Mouse (Mus musculus): ENCODE results near the gene Bzw1. TPM values are rescaled to one million over a fixed set of nuclear protein-coding genes. Genes with fewer than 3 reads are reported as not detected.

The Bzw1 gene
- polyA plus RNA-seq, 1 experiment from 2014 or later: 314 TPM

DNA sequence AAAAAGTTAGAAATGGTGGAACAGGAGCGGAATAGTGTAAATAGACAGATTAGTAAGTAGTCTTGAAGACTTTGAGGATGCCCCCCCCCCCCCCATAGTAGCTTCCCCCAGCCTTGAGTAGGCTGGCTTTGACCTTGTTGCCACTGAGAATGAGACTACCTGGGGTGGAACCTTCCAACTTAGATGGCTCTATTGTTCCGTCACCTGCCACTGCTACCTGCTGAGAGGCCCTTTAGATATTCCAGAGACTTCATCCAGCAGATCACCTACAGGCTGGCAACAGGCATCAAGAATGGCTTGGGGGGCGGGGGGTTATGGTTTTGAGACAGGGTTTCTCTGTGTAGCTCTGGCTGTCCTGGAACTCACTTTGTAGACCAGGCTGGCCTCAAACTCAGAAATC, 31.9 kb downstream of the Bzw1 start:
- Histone ChIP-seq H3K27ac (replicated peaks) (peak overlapping the region; percentile 99; the same call in 1 of the 2 replicates), H3K27me3 (no peaks in the 10 kb centered on the region), H3K9me3 (no peaks in the 10 kb centered on the region), H3K4me1 (replicated peaks) (peaks cover 22% of the 10 kb centered on the region), H3K9ac (no peak overlapping the region), H3K36me3 (peaks cover 10% of the 10 kb centered on the region), H3K4me3 (no peak overlapping the region), H3K4me2 (peak overlapping the region; percentile 50; the same call in 1 of the 2 replicates)
- 80% methylated on average over 3 of the region's 3 CpGs for WGBS
- no peak for ATAC-seq (ENCODE audit: low FRiP score, low read depth)

DNA sequence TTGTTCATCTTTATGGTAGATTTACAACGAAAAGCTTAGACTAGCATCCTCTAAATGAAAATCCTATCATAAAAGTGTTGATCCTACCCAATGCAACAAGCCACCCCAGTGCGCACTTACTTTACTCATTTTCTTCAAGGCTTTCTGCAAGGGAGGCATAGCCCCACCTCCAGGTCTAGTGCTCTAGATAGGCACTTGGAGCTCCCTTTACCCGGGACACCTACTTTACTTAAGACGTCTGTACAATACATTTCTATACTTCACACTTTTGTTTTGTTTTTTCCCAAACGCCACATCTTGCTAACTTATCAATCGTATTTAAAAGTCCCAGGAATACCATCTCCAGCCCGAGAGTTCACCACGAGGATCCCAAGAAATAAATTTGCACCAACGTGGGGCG, 52.0 kb downstream of the Bzw1 start:
- 14% methylated on average over 10 of the region's 10 CpGs for WGBS
- no peaks in the 10 kb centered on the region for H3K27me3 ChIP-seq
- ATAC-seq (ENCODE audit: low FRiP score, low read depth): no peak

DNA sequence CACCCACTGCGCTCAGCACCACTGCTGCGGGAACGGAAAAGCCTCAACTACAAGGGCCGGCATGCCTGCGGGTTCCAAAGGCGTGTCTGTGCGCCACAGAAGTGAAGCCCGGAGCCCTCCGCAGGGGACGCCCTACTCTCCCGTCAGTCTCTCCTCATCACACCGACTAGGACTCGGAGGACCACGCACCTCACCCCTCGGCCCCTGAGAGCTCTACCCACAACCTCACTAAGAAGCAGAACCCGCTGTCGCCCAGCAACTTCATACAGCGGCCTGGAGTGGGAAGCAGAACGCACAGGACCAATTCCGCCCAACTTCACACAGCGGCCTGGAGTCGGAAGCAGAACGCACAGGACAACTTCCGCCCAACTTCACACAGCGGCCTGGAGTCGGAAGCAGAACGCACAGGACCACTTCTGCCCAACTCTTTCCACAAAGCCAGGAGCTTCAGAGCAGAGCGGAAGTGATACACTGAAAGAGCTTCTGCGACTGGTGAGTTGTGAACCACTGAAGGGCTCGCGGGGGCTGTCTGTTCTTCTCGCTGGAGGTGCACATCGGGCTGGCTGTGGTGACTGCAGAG, 52.5 kb downstream of the Bzw1 start, which contains the start of the genes Nif3l1 and Ppil3:
Gene Nif3l1 (plus strand): TSS at position 9 of the 580 bp plus-strand sequence.
Gene Ppil3 (minus strand): TSS at position 344 of the 580 bp plus-strand sequence.
- H3K27me3 ChIP-seq: no peaks in the 10 kb centered on the region
- ATAC-seq (ENCODE audit: low FRiP score, low read depth): peak; percentile 99

More for the DNA sequence above, 52.0 kb downstream of the Bzw1 start:
- no peaks in the 10 kb centered on the region for H3K9me3 ChIP-seq
- H3K4me1 ChIP-seq (replicated peaks): peaks cover 25% of the 10 kb centered on the region
- peak overlapping the region; percentile 72 for H3K4me3 ChIP-seq
- H3K9ac ChIP-seq: peak overlapping the region; percentile 70
- peaks cover 26% of the 10 kb centered on the region for H3K36me3 ChIP-seq
- peak overlapping the region; percentile 84 for H3K4me2 ChIP-seq
- peak overlapping the region; percentile 88 for H3K27ac ChIP-seq (replicated peaks)

DNA sequence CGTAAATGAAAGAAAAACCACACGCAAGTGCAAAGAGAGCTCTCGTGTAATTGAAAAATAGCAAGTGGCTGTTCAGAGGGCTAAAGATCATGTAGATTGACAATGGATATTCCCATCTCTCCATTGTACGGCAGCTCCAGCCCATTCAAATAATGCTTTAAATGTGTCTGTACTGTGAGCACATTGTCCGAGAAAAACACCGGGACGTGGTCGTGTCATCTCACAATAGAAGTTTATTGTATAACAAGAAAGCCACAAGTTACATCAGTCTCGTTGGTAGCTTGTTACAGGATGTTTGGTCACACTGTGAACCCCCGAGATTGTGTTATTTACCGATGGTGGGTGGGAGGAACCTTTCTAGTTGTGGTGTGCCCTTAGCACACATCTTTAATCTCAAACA, 53.2 kb downstream of the Bzw1 start:
- peak overlapping the region; percentile 84 for H3K4me2 ChIP-seq
- no peak for ATAC-seq (ENCODE audit: low FRiP score, low read depth)
- peak overlapping the region; percentile 72 for H3K4me3 ChIP-seq
- no peaks in the 10 kb centered on the region for H3K27me3 ChIP-seq
- WGBS: 6% methylated on average over 11 of the region's 11 CpGs
- H3K4me1 ChIP-seq (replicated peaks): peaks cover 25% of the 10 kb centered on the region
- peak overlapping the region; percentile 88 for H3K27ac ChIP-seq (replicated peaks)
- no peaks in the 10 kb centered on the region for H3K9me3 ChIP-seq
- H3K36me3 ChIP-seq: peaks cover 23% of the 10 kb centered on the region
- peak overlapping the region; percentile 86 for H3K9ac ChIP-seq

More for the DNA sequence above, 52.5 kb downstream of the Bzw1 start, which contains the start of the genes Nif3l1 and Ppil3:
- H3K9me3 ChIP-seq: no peaks in the 10 kb centered on the region
- peaks cover 22% of the 10 kb centered on the region for H3K36me3 ChIP-seq
- WGBS: under 1% methylated on average over 33 of the region's 33 CpGs
- peaks cover 25% of the 10 kb centered on the region for H3K4me1 ChIP-seq (replicated peaks)
- H3K4me3 ChIP-seq: peak within 1 kb of the TSS; percentile 72
- H3K27ac ChIP-seq (replicated peaks): peak within 1 kb of the TSS; percentile 88
- H3K4me2 ChIP-seq: peak within 1 kb of the TSS; percentile 84
- peak within 1 kb of the TSS; percentile 86 for H3K9ac ChIP-seq

DNA sequence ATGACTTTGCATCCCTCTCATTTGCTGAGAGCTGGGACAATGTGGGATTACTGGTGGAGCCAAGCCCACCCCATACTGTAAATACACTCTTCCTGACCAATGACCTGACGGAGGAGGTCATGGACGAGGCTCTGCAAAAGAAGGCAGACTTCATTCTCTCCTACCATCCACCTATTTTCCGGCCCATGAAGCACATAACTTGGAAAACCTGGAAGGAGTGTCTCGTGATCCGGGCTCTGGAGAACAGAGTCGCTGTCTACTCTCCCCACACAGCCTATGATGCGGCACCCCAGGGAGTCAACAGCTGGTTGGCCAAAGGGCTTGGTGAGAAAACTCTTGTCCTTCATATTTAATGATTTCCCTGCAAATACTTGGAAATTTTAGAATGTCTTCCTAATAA, 55.1 kb downstream of the Bzw1 start:
- WGBS: 93% methylated on average over 7 of the region's 7 CpGs
- Histone ChIP-seq H3K4me1 (replicated peaks) (peaks cover 25% of the 10 kb centered on the region), H3K36me3 (peaks cover 28% of the 10 kb centered on the region), H3K9ac (no peak overlapping the region), H3K27ac (replicated peaks) (no peak overlapping the region), H3K27me3 (no peaks in the 10 kb centered on the region), H3K4me3 (no peak overlapping the region), H3K4me2 (no peak overlapping the region), H3K9me3 (no peaks in the 10 kb centered on the region)
- no peak for ATAC-seq (ENCODE audit: low FRiP score, low read depth)

DNA sequence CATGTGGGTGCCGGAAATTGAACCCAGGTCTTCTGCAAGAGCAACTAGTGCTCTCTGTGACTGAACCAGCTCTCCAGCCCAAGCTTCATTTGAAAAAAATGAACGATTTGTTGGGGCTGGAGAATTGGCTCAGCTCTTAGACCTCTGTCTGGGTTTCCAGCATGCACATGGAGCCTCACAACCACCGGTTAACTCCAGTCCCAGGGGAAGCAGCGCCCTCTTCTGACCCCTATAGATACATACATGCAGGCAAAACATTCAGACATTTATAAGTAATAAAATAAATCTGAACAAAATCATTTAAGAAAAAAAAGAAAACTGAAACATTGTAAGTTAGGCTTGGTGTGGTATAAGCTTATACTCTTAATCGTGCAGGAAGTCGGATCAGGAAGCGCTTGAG, 55.7 kb downstream of the Bzw1 start:
- no peak overlapping the region for H3K9ac ChIP-seq
- no peak overlapping the region for H3K4me3 ChIP-seq
- 88% methylated on average over 7 of the region's 7 CpGs for WGBS
- no peak for ATAC-seq (ENCODE audit: low FRiP score, low read depth)
- peaks cover 34% of the 10 kb centered on the region for H3K36me3 ChIP-seq
- no peak overlapping the region for H3K4me2 ChIP-seq
- H3K27me3 ChIP-seq: no peaks in the 10 kb centered on the region
- H3K27ac ChIP-seq (replicated peaks): no peak overlapping the region
- H3K9me3 ChIP-seq: no peaks in the 10 kb centered on the region
- H3K4me1 ChIP-seq (replicated peaks): peaks cover 25% of the 10 kb centered on the region

DNA sequence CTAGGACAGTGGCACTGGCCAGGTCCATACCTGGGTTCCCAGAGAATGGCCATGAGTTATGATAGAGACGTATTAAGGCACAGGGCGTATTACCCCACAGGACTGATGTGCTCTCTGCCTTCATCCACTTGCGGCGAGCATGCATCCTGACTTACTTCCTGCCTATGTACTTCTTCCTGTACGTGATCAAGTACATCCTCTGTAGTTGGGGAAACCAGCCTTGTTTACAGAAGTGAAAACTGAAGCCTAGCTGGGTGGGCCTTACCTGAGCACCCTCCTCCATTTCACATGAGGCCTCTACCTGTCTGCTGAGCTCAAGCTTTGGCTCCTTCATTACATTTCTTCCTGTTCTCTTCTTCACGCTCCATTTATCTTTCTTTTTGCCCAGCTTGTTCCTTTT, 61.6 kb downstream of the Bzw1 start:
- no peaks in the 10 kb centered on the region for H3K9me3 ChIP-seq
- H3K9ac ChIP-seq: no peak overlapping the region
- 89% methylated on average over 6 of the region's 6 CpGs for WGBS
- peaks cover 70% of the 10 kb centered on the region for H3K36me3 ChIP-seq
- H3K4me1 ChIP-seq (replicated peaks): no peaks in the 10 kb centered on the region
- no peak for ATAC-seq (ENCODE audit: low FRiP score, low read depth)
- H3K27me3 ChIP-seq: no peaks in the 10 kb centered on the region
- H3K27ac ChIP-seq (replicated peaks): no peak overlapping the region
- H3K4me3 ChIP-seq: no peak overlapping the region
- no peak overlapping the region for H3K4me2 ChIP-seq

Other genes with a start within 250 kb of the Bzw1 start
- 0.31 and 0.41 TPM in 2 replicates for gene Aox4, start 182.5 kb upstream of the Bzw1 start, polyA plus RNA-seq (2015; fragmentation: Nextera tagmentation; extraction: Ambion mirVana)
- 0.03 and 0.04 TPM in 2 replicates for gene Aox2, start 114.6 kb upstream of the Bzw1 start, polyA plus RNA-seq (2015; fragmentation: Nextera tagmentation; extraction: Ambion mirVana)
- 145 and 151 TPM in 2 replicates for gene Clk1, start 31.2 kb downstream of the Bzw1 start, polyA plus RNA-seq (2015; fragmentation: Nextera tagmentation; extraction: Ambion mirVana)
- gene Nif3l1, start 52.3 kb downstream of the Bzw1 start, polyA plus RNA-seq (2015; fragmentation: Nextera tagmentation; extraction: Ambion mirVana): 48.7 and 50.5 TPM in 2 replicates
- 51.8 and 52.4 TPM in 2 replicates for gene Ppil3, start 52.6 kb downstream of the Bzw1 start, polyA plus RNA-seq (2015; fragmentation: Nextera tagmentation; extraction: Ambion mirVana)
- 21.7 and 22.3 TPM in 2 replicates for gene Orc2, start 112.2 kb downstream of the Bzw1 start, polyA plus RNA-seq (2015; fragmentation: Nextera tagmentation; extraction: Ambion mirVana)
- gene Fam126b, start 193.4 kb downstream of the Bzw1 start, polyA plus RNA-seq (2015; fragmentation: Nextera tagmentation; extraction: Ambion mirVana): 12.9 and 14.5 TPM in 2 replicates
- 174 and 195 TPM in 2 replicates for gene Ndufb3, start 193.5 kb downstream of the Bzw1 start, polyA plus RNA-seq (2015; fragmentation: Nextera tagmentation; extraction: Ambion mirVana)